Mouse (Mus musculus) urinary bladder, adult 2 months (tissue): ENCODE measurements around the gene Bad. TPM values are rescaled to one million over a fixed set of nuclear protein-coding genes. Genes with fewer than 3 reads are reported as not detected.

ENCODE experiments used
- DNase-seq: peaks from one replicate; pipeline ENCODE4 v3.0.0; 2022; ENCODE audit warnings: low spot score
- polyA plus RNA-seq: library from polyadenylated mRNA; depleted of rRNA; stranded (reverse); fragments of >200 nt; gene quantifications from 2 replicates; pipeline ENCODE4 v1.2.3, GENCODE M21; 2012

The Bad gene
- polyA plus RNA-seq, 1 experiment: 75.9 TPM

DNA sequence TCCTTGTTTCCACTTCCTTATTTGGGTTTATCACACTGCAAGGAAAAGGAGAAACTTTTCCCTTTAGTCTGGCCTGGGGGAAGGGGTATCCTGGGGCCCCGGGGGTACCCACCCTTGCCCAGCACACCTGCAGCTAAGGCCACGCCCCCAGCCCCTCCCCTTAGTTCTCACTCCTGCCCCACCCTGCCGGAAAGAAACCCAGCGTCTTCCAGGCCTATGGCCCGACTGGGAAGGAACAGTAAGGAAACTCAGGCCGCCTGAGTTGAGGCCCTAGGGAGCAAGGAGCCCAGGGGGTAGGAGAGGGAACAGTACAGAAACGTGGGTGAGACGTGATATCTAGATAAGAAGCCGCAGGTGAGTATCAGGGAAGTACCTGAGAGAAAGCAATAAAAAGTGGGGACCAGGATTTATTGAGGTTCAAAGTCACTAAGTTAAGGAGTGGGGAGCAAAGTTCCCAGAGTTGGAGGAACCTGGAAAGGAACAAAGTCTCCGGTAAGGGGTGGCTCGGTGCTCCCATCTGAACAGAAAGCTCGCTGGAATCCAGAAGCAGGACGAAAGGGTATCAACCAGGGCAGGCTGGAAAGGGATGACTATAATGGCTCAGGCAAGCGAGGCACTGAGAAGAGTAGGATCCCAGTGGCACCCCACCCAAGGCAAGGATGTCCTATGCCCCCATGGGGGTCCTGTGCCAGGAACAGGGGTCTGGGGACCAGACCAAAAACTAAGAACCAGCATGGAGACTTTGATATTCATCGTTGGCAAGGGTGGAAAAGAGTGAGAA lies 27.0 kb downstream of the Bad start:
- no peak for DNase-seq

GRCm38 (mm10) chr19:6969291-6969664 lies 27.6 kb downstream of the Bad start:
- no peak for DNase-seq

DNA sequence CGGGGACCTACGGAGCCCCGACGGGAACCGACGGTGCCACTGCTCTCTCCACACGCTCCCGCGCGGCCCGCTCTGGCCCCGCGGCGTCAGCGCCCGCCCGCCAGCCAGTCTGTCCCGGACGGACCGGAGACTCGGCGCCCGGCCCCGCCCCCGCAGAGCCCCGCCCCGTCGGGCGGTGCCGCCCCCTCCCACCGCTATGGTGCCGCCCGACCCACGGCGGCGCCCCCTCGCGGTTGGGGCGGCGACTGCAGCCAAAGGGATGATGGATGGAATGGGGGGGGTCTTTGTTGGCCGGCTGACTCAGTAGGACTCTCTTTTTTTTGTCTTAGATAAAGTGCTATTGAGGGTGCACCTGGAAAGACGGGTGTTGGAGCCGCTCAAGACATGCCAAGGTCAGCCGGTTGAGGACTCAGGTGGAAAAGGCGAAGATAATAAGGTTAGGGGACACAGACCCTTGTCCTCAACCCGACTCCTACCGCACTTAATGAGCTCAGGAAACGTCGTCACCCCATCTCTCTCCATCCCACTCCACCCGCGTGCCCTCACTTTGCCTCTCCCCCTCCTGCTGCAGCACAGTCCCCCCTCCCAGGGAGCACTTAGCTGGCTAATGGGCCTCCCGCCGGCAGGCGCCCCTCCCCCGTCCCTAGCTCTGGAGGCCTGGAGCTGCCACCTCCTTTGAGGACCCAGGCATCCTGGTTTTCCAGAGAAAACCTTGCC lies 28.2 kb downstream of the Bad start:
- peak; percentile 79 for DNase-seq

GRCm38 (mm10) chr19:6970460-6971085 lies 28.9 kb downstream of the Bad start:
- no peak for DNase-seq

- DNase-seq: no peak
These were observed 30.0 kb downstream of the Bad start for GRCm38 (mm10) chr19:6971644-6972043.

- no peak for DNase-seq
These were observed 30.7 kb downstream of the Bad start for GRCm38 (mm10) chr19:6972247-6972917.

DNA sequence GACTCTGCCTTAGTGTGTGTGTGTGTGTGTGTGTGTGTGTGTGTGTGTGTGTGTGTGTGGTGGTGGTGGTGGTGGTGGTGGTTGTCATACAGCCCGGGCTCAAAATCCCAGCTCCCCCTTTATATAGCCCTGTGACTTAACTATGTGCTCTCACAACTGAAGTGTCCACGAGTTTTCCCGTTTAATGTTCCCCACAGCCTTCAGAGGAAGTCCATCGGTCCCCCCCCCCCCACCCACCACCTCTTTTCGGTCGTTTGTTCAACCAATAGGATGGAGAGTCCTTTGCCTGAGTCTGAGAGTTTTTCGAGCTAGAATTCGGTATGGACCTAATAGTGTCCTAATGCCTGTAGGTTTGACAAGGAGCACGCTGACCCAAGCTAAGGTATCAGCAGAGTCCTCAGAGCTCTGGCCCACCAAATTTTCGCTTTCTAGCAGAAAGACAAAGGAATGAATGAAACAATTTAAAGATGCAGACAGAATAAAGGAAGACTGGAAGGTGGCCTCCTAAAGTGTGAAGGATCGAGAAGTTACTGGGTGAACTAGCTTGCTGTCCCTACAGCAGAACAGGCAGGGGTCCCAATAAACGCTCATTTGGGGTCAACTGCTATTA lies 32.0 kb downstream of the Bad start:
- no peak for DNase-seq

DNA sequence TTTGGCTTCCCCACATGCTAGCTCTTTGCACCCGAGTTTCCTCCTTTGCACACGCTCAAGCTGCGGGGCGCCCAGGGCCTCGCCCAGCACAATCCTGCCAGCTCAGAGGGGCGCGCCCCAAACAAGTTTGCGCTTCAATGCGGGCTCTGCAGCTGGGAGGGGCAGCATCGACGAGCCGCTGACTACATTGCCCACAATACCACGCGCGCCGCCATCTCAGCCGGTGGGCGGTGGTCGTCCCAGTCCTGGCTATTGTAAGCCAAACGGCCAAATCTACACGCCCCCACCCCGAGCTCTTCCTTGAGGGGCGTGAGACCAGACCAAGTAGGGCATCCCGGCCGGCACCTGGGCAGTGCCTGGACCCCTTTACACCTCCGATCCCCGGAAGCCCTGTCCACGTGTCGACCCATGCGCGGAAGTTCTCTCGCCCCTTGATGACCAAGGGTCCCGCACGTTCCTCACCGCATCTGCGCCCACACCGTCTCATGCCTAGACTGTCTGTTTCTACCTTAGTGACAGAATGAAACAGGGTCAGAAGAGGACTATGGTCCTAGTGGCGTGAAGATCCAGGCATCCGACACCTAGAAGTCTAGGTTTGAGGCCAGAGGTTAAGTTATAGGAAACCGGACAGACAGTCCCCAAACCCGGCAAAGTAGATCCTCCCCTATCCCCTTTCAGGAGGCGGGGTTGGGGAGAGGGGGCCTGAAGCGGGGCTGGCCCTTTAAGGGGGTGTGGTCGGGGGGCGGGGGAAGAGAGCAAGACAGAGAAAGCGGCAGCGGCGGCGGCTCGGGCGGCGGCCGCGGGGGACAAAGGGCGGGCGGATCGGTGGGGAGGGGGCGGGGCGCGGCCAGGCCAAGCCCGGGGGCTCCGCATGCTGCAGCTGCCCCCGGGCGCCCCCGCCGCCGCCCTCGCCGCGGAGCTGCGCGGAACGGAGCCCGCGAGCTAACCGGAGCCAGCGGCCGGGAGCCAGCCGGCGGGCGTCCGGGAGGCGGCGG lies 32.8 kb downstream of the Bad start, which contains the start of gene Ppp1r14b:
Ppp1r14b (plus strand) TSS at position 758 of the 995 bp plus-strand sequence.
- DNase-seq: peak; percentile 73

DNA sequence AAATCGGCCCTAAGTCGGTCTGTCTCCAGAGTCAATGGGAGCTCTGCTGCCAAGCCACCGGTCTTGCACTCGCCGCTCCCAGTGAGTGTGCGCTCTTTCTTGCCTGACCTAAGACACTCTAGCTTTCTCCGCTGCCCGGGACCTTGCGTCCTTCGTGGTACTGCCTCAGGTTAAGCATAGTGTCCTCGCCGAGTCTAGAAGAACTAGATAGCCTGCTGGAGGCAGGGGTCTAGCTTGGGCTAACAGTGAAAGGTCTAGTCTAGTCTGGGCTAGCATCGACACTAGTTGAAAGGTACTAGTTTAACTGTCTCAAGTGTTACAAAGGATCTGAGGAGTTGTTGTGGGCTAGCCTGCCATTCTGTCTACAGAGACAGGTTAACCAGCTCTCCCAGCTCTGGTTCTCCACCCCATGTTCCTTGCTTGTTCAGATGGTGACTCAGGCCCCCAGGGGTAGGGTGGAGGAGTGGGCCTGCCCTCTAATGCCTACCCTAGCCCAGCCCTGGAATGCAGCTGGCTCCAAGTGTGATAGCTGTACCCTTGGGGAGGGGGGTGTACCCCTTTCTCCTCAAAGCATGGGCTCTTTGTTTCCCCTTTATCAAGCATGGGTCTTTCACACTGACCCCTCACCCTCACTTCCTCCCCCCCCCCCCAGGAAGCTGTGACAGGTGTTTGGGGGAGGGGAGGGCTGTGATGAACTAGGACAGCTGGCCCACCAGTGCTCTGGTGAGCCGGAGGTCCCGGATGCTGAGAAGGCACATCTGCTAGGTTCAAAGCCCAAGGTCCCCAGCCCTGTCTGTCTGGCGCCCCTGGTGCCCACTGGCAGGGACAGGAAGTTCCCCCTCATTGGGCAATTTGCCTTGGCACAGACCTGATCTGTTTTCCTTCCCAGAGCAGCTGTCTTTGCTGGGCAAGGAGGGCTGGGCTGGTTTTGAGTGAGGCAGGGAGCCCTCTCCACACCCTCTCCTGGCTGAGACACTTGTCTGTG lies 34.2 kb downstream of the Bad start, which contains the start of gene Plcb3:
Plcb3 (minus strand) TSS at position 934 of the 985 bp plus-strand sequence.
- DNase-seq: no peak

GRCm38 (mm10) chr19:6977759-6978638 lies 36.3 kb downstream of the Bad start:
- no peak for DNase-seq

DNA sequence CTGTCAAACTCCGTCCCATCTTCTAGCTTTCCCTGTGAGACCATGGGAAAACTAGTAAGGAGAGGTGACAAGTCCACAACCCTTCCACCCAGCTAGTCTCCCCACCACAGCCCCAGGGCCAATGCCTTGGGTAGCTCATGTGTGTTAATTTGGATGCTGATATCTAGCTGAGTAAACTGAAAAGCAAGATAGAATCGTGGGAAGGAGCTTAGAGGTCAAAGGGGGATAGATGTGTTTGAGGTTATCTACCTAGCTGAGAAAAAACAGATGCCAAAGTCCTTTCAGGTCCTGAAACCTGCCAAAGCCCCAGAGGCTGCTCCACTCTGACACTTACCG lies 36.9 kb downstream of the Bad start:
- no peak for DNase-seq

- no peak for DNase-seq
These were observed 37.4 kb downstream of the Bad start for GRCm38 (mm10) chr19:6979001-6979479.

DNA sequence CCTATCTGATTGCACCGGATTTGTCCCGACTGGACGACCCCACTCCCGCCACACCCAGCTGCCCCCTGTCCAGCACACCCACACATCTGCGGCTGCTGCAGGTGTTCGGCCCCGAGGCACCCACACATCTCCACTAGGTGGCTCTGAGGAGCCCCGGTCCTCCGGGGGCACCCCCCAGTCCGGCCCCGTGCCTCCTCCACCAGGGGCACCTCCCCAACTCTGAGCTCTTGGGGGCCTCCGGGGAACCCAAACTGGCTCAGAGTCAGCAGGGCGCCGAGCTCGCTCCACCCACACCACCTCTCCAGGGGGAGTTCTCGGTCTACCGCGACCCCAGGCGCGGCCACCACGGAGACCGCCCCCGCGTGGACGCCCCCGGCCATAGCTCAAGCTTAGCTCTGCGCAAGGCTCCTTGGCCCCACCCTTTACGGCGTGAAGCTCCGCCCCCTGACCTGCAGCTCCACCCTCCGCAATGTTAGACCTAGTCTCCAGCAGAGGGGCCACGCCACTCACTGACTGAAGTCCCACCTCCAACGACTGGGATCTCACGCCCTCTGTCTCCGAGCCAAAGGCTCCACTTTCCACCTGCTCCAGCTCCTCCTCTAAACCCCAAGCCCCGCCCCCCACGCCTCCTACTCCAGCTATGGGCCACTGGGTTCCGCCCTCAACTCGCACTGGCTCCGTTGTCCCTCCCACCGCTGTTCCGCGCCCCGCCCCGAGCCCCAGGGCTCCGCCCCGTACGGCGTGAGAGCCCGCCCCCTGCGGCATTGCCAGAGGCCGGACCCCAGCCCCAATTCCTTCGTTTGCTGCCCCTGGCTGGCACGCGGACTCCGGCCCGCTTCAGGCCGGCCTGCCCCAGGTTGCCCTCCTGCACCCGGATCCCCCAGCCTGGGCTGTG lies 38.1 kb downstream of the Bad start:
- DNase-seq: peak; percentile 98

DNA sequence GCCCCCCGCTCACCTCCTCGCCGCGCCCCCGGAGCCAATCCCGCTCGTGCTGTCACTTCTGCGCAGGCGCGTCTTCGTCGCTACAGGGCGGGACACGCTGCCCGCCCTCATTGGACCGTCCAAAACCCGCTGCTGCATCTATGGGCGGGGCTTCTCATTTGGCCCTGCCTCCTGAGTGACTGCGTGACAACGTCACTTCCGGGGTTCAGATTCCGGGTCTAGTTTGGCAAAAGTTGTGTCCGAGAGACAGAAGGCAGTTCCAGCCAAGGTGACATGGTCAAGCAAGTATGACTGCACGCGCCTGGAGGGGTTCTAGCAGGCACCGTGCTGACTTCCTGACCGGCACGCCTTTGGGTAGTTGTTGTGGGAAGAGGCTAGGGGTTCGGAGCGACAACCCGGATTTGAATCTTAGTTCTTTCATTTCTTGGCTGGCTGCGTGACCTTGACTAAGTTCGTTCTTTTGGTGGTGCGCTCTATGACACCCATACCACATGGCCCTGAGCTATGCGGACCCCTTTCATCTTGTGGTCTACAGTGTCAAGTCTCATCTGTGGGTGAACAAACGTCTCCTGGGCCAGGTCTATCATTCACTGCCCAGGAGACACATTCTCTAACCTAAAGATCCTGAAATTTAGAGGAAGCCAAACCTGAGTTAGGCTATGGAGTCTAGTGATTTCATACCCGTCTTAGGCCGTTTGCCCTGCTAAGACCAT lies 38.9 kb downstream of the Bad start, which contains the start of gene Fkbp2:
Fkbp2 (minus strand) TSS at position 121 of the 713 bp plus-strand sequence.
- DNase-seq: no peak

DNA sequence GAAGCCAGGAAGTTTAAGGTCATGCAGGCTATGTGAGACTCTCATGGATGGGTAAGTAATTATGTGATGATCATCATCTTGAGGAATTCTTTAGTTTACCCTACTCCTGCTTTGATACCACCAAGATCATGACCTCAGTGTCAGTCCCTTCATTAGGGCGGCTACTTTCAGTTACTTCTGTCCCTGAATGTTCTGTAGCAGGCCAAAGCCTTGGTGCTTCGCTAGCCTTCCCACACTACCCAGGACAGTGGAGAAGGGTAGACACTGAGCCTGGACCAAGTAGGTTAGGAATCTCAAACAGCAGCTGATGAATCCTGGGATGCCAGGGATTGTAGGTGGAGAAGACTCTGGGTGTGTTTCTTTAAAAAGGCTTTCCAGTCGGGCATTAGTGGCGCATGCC lies 39.8 kb downstream of the Bad start:
- DNase-seq: no peak

- DNase-seq: no peak
These were observed 42.0 kb downstream of the Bad start for GRCm38 (mm10) chr19:6983621-6984020.
